Mouse (Mus musculus) lung, embryonic 14.5 days (tissue): ENCODE data around the gene Rabgap1l. TPM values are rescaled to one million over a fixed set of nuclear protein-coding genes. Genes with fewer than 3 reads are reported as not detected.

Experiments used
- ATAC-seq: fragments of 200-750 bp; cut with Nextera tagmentation; 2 replicates; pipeline ENCODE4 v1.8.0; 2017; ENCODE audit warnings: mild to moderate bottlenecking, moderate TSS enrichment, moderate library complexity; ENCODE audit not compliant: insufficient read depth
- DNase-seq: peaks from one replicate; pipeline ENCODE4 v3.0.0-alpha.2; 2015
- H3K27ac ChIP-seq: fragments of 300-500 bp; sonication (generic); 2 replicates; pipeline ENCODE4 v1.5.1; 2014; ENCODE audit warnings: low read depth, mild to moderate bottlenecking, moderate library complexity
- H3K27me3 ChIP-seq: fragments of 300-500 bp; sonication (generic); 2 replicates; pipeline ENCODE4 v1.6.1; 2014; ENCODE audit warnings: low read length, control low read depth; ENCODE audit not compliant: insufficient read depth
- H3K36me3 ChIP-seq: fragments of 300-500 bp; sonication (generic); 2 replicates; pipeline ENCODE4 v1.6.1; 2014; ENCODE audit warnings: control low read depth; ENCODE audit not compliant: insufficient read depth
- H3K4me1 ChIP-seq: fragments of 300-500 bp; sonication (generic); 2 replicates; pipeline ENCODE4 v1.6.1; 2014; ENCODE audit warnings: antibody characterized with exemption, control low read depth; ENCODE audit not compliant: insufficient read depth
- H3K4me2 ChIP-seq: fragments of 300-500 bp; sonication (generic); 2 replicates; pipeline ENCODE4 v1.6.1; 2014; ENCODE audit warnings: mild to moderate bottlenecking
- H3K4me3 ChIP-seq: fragments of 300-500 bp; sonication (generic); 2 replicates; pipeline ENCODE4 v1.5.1; 2014; ENCODE audit warnings: low read depth, low read length
- H3K9ac ChIP-seq: fragments of 300-500 bp; sonication (generic); 2 replicates; pipeline ENCODE4 v1.6.1; 2014
- H3K9me3 ChIP-seq: fragments of 300-500 bp; sonication (generic); 2 replicates; pipeline ENCODE4 v1.6.1; 2016; ENCODE audit warnings: low read depth, low read length, control low read depth
- CTCF ChIP-seq: IDR thresholded peaks from 2 replicates; pipeline ENCODE4 v1.5.1; 2016; ENCODE audit warnings: antibody characterized with exemption, low read depth
- WGBS: fragments of 180-500 bp; shearing (Covaris S2); extraction: QIAGEN DNeasy Blood & Tissue Kit; methylation state at CpG from one replicate; pipeline ENCODE4 v1.1.7; 2014; 5-methylcytosine and 5-hydroxymethylcytosine counted together
- polyA plus RNA-seq: library from polyadenylated mRNA; unstranded; fragments of >200 nt; fragmentation: Nextera tagmentation; extraction: Ambion mirVana; gene quantifications from 2 replicates; pipeline ENCODE4 v1.2.1, GENCODE M21; 2014

The Rabgap1l gene
- polyA plus RNA-seq, 1 experiment from 2014 or later = 19.3 TPM

DNA sequence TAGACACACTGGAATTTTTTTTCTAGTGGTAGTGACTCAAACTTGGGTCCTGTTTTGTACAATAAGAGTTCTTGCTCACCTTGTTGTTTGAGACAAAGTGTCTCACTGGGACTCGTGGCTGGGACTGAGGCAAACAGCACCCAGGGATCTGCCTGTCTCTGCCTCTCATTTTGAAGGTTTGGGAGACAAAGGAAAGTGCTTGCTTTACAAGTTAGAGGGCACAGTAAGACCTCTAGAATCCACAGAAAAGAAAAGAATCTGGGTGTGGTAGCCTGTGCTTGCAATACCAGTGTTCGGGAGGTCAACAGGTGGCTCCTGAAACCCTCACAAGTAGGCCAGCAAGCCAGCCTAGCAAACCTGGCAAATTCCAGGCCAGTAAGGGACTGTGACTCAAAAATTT, 58.3 kb downstream of the Rabgap1l start:
- Histone ChIP-seq H3K4me3 (no peak overlapping the region), H3K4me2 (no peak overlapping the region), H3K4me1 (no peaks in the 10 kb centered on the region), H3K9me3 (no peaks in the 10 kb centered on the region), H3K27ac (no peak overlapping the region), H3K27me3 (no peaks in the 10 kb centered on the region), H3K9ac (no peak overlapping the region), H3K36me3 (peaks cover 6% of the 10 kb centered on the region; the same call in 1 of the 2 replicates)
- WGBS = 69% methylated on average over 2 of the region's 2 CpGs
- TF ChIP-seq CTCF = no peak
- ATAC-seq (no peak), DNase-seq (no peak)

DNA sequence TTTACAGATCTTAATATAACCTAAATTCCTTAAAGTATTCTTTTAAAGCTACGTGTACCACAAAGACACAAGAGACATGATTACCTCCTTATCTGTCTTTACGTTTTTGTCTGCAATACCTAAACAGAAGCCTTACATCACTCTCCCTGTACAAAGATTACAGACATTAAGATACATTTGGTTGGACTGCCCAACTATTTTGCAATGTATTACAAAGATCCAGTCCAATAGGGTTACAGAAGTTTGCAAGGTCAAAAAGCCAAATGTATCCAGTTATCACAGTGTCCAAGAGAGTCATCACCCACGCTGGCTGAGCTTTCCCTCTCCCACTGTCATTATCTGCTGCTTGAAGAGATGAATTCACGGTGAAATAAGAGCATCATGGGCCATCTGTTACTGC, 63.1 kb downstream of the Rabgap1l start:
- Histone ChIP-seq H3K9me3 (no peaks in the 10 kb centered on the region), H3K36me3 (peaks cover 8% of the 10 kb centered on the region; the same call in 1 of the 2 replicates), H3K9ac (no peak overlapping the region), H3K4me3 (no peak overlapping the region), H3K4me2 (no peak overlapping the region), H3K4me1 (no peaks in the 10 kb centered on the region), H3K27ac (no peak overlapping the region), H3K27me3 (no peaks in the 10 kb centered on the region)
- no peak for DNase-seq
- no peak for ATAC-seq
- TF ChIP-seq CTCF = no peak
- 57% methylated on average over 4 of the region's 4 CpGs for WGBS

DNA sequence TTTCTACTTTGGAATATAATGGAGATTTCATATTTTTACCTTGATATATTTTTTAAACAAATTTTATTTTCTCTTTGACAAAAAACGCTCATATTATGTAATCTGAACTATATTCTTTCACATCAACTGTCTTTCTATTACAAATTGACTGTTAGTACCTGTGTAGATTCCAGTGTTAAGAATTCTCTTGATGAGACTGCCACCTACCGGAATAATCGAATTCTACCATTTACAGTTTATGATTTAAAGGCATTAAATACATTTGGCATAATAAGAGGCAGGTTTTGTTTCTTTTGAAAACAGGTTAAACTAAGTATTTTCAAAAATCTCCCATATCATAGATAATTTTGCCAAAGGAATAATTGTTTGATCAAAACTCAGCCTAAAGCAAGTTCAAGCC, 75.3 kb downstream of the Rabgap1l start:
- Histone ChIP-seq H3K4me1 (no peaks in the 10 kb centered on the region), H3K4me3 (no peak overlapping the region), H3K9ac (no peak overlapping the region), H3K27ac (no peak overlapping the region), H3K27me3 (no peaks in the 10 kb centered on the region), H3K4me2 (no peak overlapping the region), H3K36me3 (no peaks in the 10 kb centered on the region), H3K9me3 (no peaks in the 10 kb centered on the region)
- TF ChIP-seq CTCF = peak; percentile 60
- WGBS = 13% methylated on average over 3 of the region's 3 CpGs
- ATAC-seq (no peak), DNase-seq (peak; percentile 84)

DNA sequence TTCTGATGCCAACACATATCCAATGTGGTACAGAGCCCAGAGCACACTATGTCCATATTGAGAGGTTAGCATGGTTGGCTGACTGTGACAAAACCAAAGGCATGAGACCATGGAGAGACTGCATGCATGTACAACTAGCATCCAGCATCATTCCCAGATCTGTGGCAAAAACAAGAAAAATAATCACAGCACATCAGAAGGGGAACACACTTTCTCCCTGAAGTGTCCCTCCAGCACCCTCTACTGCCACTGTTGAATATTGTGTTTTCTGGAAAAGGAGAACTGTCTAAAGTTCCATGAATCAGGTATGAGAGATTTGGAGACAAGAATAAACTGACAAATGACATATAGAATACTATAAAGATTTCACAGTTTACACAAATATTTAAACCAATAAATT, 78.3 kb downstream of the Rabgap1l start:
- H3K4me3 ChIP-seq = no peak overlapping the region
- ATAC-seq = no peak
- H3K9me3 ChIP-seq = no peaks in the 10 kb centered on the region
- H3K4me2 ChIP-seq = no peak overlapping the region
- no peaks in the 10 kb centered on the region for H3K27me3 ChIP-seq
- H3K9ac ChIP-seq = no peak overlapping the region
- H3K36me3 ChIP-seq = no peaks in the 10 kb centered on the region
- DNase-seq = peak; percentile 51
- no peak overlapping the region for H3K27ac ChIP-seq
- TF ChIP-seq CTCF = peak; percentile 60
- H3K4me1 ChIP-seq = no peaks in the 10 kb centered on the region

DNA sequence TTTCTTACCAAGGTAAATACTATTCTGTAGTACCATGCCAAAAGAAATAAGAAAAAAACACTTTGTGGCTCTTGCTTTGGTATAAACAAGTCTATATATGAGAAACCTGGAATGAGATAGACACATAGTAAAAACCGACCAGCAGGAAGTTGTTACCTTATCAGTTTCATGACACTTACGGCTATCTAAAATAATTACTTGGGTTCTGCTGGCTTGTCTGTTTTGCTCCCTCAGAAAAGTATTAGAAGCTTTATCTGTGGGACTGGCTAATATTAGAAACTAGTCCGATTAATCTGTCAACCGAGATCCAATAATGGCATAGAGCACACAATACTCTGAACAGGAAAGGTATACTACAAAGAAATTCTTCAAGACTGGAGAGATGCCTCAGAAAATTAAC, 79.1 kb downstream of the Rabgap1l start:
- TF ChIP-seq CTCF = no peak
- WGBS = 67% methylated on average over 4 of the region's 4 CpGs
- Histone ChIP-seq H3K36me3 (no peaks in the 10 kb centered on the region), H3K27me3 (no peaks in the 10 kb centered on the region), H3K4me3 (no peak overlapping the region), H3K4me2 (no peak overlapping the region), H3K9ac (no peak overlapping the region), H3K27ac (no peak overlapping the region), H3K4me1 (no peaks in the 10 kb centered on the region), H3K9me3 (no peaks in the 10 kb centered on the region)
- DNase-seq (no peak), ATAC-seq (no peak)

DNA sequence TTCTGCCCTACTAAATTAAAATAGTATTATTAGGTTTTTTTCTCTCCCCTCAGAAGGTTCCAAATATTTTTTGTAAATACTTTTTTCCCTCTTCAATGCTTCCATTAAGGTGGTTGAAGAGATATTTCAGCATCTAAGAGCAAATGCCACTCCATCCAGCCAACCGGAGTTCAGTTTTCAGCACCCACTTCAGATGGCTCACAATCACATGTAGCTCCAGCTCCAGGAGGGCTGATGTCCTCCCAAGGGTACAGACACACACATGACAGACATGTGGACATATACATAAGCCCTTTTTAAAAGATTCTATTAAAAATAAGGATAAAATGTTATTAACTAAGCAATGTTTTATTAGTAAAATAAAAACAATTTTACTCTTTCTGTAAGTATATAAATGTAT, 79.6 kb downstream of the Rabgap1l start:
- ATAC-seq (no peak), DNase-seq (no peak)
- no peak overlapping the region for H3K27ac ChIP-seq
- TF ChIP-seq CTCF = no peak
- WGBS = 94% methylated on average over 1 of the region's 1 CpGs
- no peaks in the 10 kb centered on the region for H3K27me3 ChIP-seq
- no peaks in the 10 kb centered on the region for H3K4me1 ChIP-seq
- no peak overlapping the region for H3K4me3 ChIP-seq
- no peaks in the 10 kb centered on the region for H3K9me3 ChIP-seq
- H3K36me3 ChIP-seq = no peaks in the 10 kb centered on the region
- no peak overlapping the region for H3K9ac ChIP-seq
- no peak overlapping the region for H3K4me2 ChIP-seq

DNA sequence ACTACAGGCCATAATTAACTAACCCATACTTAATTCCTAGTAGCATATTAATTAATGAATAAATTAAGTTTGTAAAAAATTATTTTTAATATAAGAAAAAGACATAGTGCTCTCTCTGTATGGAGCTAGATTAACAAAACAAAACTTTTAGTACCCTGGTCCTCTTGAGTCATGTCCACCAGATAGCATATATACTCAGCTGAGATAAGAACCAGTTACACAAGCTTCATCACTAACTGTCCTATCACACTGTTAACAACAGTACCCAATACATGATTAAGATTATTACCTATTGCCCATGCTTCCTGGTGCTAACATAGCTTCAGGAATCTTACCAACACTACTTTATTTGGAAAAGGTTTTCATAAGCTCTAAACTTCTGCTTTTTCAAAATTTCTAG, 82.5 kb downstream of the Rabgap1l start:
- Histone ChIP-seq H3K9me3 (no peaks in the 10 kb centered on the region), H3K27ac (no peak overlapping the region), H3K9ac (no peak overlapping the region), H3K4me3 (no peak overlapping the region), H3K36me3 (no peaks in the 10 kb centered on the region), H3K4me2 (no peak overlapping the region), H3K4me1 (no peaks in the 10 kb centered on the region), H3K27me3 (no peaks in the 10 kb centered on the region)
- no peak for TF ChIP-seq CTCF
- no peak for ATAC-seq
- DNase-seq = no peak

DNA sequence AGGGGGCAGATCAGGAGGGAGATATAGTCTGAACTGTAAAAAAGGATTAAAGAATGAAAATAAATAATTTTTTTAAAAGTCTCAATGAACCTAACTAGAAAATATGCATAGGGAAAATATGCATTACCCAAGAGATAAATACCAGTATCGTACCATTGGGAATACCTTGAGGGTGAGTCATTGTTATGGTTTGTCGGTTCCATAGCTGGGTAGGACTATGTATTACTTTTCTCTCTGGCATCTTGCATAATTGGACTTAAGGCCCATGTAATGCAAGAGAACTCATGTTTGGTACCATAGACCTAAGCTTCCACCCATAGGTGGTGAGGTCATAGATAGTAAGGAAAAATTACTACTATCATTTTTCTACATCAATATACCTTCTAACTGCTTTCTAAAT, 88.4 kb downstream of the Rabgap1l start:
- no peak for ATAC-seq
- WGBS = 93% methylated on average over 2 of the region's 2 CpGs
- Histone ChIP-seq H3K27ac (no peak overlapping the region), H3K9ac (no peak overlapping the region), H3K27me3 (no peaks in the 10 kb centered on the region), H3K9me3 (no peaks in the 10 kb centered on the region), H3K4me1 (no peaks in the 10 kb centered on the region), H3K36me3 (no peaks in the 10 kb centered on the region), H3K4me3 (no peak overlapping the region), H3K4me2 (no peak overlapping the region)
- TF ChIP-seq CTCF = no peak
- no peak for DNase-seq
